Mouse (Mus musculus): Measurements from ENCODE around the gene Exoc3l4.

DNA sequence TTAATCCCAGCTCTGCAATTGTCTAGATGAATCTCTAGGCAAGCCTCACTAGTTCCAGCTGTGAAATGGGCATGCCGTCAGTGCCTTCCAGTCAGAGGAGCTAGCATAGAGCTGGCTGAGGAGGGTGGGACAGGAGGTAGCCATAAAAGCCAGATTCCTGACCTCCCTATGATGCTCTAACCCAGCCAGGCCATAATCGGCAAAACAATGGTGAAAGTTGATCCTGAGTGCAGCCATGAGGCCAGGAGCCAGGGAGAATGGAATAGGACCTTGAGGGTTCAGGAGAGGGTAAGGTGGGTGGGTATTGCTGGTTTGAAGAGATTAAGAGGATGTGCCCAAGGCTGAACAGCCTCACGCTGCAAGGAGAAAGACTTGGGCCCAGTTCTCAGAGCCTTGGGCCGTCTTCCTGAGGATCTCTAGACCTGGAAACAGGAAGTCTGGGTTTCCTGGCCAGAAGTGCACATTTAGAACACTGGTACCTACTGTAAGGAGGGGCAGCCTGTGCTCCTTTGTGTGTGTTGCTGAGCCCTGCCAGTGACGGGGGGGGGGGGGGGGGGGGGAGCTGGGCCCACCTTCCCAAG, 16.0 kb downstream of the Exoc3l4 start:
- TF ChIP-seq CTCF (IDR thresholded peaks at IDR 0.05; ENCODE audit: low read depth, low read length) (no peak), GATA1 (IDR thresholded peaks at IDR 0.05; ENCODE audit: borderline replicate concordance, low read length) (no peak), GATA2 (IDR thresholded peaks at IDR 0.05; ENCODE audit: borderline replicate concordance, low read depth, low read length) (no peak), POLR2AphosphoS5 (IDR thresholded peaks at IDR 0.05; ENCODE audit: insufficient replicate concordance, low read depth, low read length) (no peak), TAL1 (conservative IDR thresholded peaks at IDR 0.05; ENCODE audit: low read depth, low read length) (no peak)
